Mouse (Mus musculus): Measurements from ENCODE around the gene Ino80d. TPM values are rescaled to one million over a fixed set of nuclear protein-coding genes. Genes with fewer than 3 reads are reported as not detected.

The Ino80d gene
- polyA plus RNA-seq, 1 experiment from 2014 or later = 9.1 TPM

GRCm38 (mm10) chr1:62919219-62919618, 195.2 kb downstream of the Ino80d start:
- Histone ChIP-seq H3K4me3 (ENCODE audit: low read length) (no peak overlapping the region), H3K27ac (ENCODE audit: low read depth, low read length) (no peak overlapping the region), H3K36me3 (ENCODE audit: control insufficient read depth, insufficient read depth, low read length) (no peaks in the 10 kb centered on the region), H3K27me3 (replicated peaks; ENCODE audit: control insufficient read depth, insufficient read depth, low read length) (no peaks in the 10 kb centered on the region), H3K4me2 (ENCODE audit: low read length) (no peak overlapping the region), H3K9me3 (ENCODE audit: control insufficient read depth, low read length) (no peaks in the 10 kb centered on the region), H3K4me1 (ENCODE audit: control insufficient read depth, insufficient read depth, low read depth, low read length) (no peaks in the 10 kb centered on the region), H3K9ac (ENCODE audit: low read depth, low read length) (no peak overlapping the region)
- no peak for ATAC-seq
- WGBS = 93% methylated on average over 6 of the region's 6 CpGs

- no peak overlapping the region for H3K4me2 ChIP-seq (ENCODE audit: low read length)
- H3K36me3 ChIP-seq (ENCODE audit: control insufficient read depth, insufficient read depth, low read length) = no peaks in the 10 kb centered on the region
- no peaks in the 10 kb centered on the region for H3K4me1 ChIP-seq (ENCODE audit: control insufficient read depth, insufficient read depth, low read depth, low read length)
- H3K27me3 ChIP-seq (replicated peaks; ENCODE audit: control insufficient read depth, insufficient read depth, low read length) = no peaks in the 10 kb centered on the region
- H3K9me3 ChIP-seq (ENCODE audit: control insufficient read depth, low read length) = no peaks in the 10 kb centered on the region
- no peak for ATAC-seq
- no peak overlapping the region for H3K27ac ChIP-seq (ENCODE audit: low read depth, low read length)
- 58% methylated on average over 9 of the region's 9 CpGs for WGBS
- no peak overlapping the region for H3K4me3 ChIP-seq (ENCODE audit: low read length)
- no peak overlapping the region for H3K9ac ChIP-seq (ENCODE audit: low read depth, low read length)
These were observed 197.9 kb downstream of the Ino80d start for GRCm38 (mm10) chr1:62916609-62917008.

- Histone ChIP-seq H3K9ac (ENCODE audit: low read depth, low read length) (no peak overlapping the region), H3K4me1 (ENCODE audit: control insufficient read depth, insufficient read depth, low read depth, low read length) (peaks cover 5% of the 10 kb centered on the region; the same call in 1 of the 2 replicates), H3K4me2 (ENCODE audit: low read length) (no peak overlapping the region), H3K9me3 (ENCODE audit: control insufficient read depth, low read length) (no peaks in the 10 kb centered on the region), H3K36me3 (ENCODE audit: control insufficient read depth, insufficient read depth, low read length) (no peaks in the 10 kb centered on the region), H3K4me3 (ENCODE audit: low read length) (no peak overlapping the region), H3K27ac (ENCODE audit: low read depth, low read length) (no peak overlapping the region), H3K27me3 (replicated peaks; ENCODE audit: control insufficient read depth, insufficient read depth, low read length) (no peaks in the 10 kb centered on the region)
- 75% methylated on average over 6 of the region's 6 CpGs for WGBS
- no peak for ATAC-seq
These were observed 200.0 kb downstream of the Ino80d start for GRCm38 (mm10) chr1:62914495-62914894.

DNA sequence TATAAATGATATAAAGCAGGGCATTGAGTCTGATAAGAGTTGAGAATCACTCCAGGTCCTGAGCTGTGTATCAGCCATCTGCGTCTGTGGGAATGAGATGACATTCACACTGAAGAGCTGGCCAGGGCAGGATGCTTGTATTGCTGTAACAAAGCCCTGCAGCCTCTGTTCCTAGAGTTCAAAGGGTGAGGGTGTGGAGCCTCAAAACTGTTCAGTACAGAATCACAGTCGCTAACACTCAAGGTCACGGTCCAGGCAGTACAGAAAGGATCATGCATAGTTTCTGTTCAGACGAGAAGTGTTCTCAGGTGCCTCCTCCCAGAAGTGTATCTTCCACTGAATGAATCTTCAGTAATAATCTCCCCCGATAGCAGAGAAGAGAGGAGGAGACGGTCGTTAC, 203.0 kb downstream of the Ino80d start:
- Histone ChIP-seq H3K9me3 (ENCODE audit: control insufficient read depth, low read length) (no peaks in the 10 kb centered on the region), H3K27ac (ENCODE audit: low read depth, low read length) (no peak overlapping the region), H3K9ac (ENCODE audit: low read depth, low read length) (no peak overlapping the region), H3K4me2 (ENCODE audit: low read length) (no peak overlapping the region), H3K27me3 (replicated peaks; ENCODE audit: control insufficient read depth, insufficient read depth, low read length) (no peaks in the 10 kb centered on the region), H3K36me3 (ENCODE audit: control insufficient read depth, insufficient read depth, low read length) (no peaks in the 10 kb centered on the region), H3K4me3 (ENCODE audit: low read length) (no peak overlapping the region), H3K4me1 (ENCODE audit: control insufficient read depth, insufficient read depth, low read depth, low read length) (peaks cover 5% of the 10 kb centered on the region; the same call in 1 of the 2 replicates)
- 39% methylated on average over 7 of the region's 7 CpGs for WGBS
- no peak for ATAC-seq

GRCm38 (mm10) chr1:62909126-62909525, 205.3 kb downstream of the Ino80d start:
- no peak for ATAC-seq
- no peaks in the 10 kb centered on the region for H3K9me3 ChIP-seq (ENCODE audit: control insufficient read depth, low read length)
- peaks cover 5% of the 10 kb centered on the region; the same call in 1 of the 2 replicates for H3K4me1 ChIP-seq (ENCODE audit: control insufficient read depth, insufficient read depth, low read depth, low read length)
- H3K9ac ChIP-seq (ENCODE audit: low read depth, low read length) = no peak overlapping the region
- H3K4me2 ChIP-seq (ENCODE audit: low read length) = no peak overlapping the region
- H3K27ac ChIP-seq (ENCODE audit: low read depth, low read length) = no peak overlapping the region
- no peaks in the 10 kb centered on the region for H3K27me3 ChIP-seq (replicated peaks; ENCODE audit: control insufficient read depth, insufficient read depth, low read length)
- no peak overlapping the region for H3K4me3 ChIP-seq (ENCODE audit: low read length)
- no peaks in the 10 kb centered on the region for H3K36me3 ChIP-seq (ENCODE audit: control insufficient read depth, insufficient read depth, low read length)
- 75% methylated on average over 5 of the region's 5 CpGs for WGBS

GRCm38 (mm10) chr1:62908508-62908907, 206.0 kb downstream of the Ino80d start:
- ATAC-seq = peak; percentile 48
- no peak overlapping the region for H3K4me2 ChIP-seq (ENCODE audit: low read length)
- no peak overlapping the region for H3K4me3 ChIP-seq (ENCODE audit: low read length)
- H3K27me3 ChIP-seq (replicated peaks; ENCODE audit: control insufficient read depth, insufficient read depth, low read length) = no peaks in the 10 kb centered on the region
- H3K9ac ChIP-seq (ENCODE audit: low read depth, low read length) = no peak overlapping the region
- H3K27ac ChIP-seq (ENCODE audit: low read depth, low read length) = no peak overlapping the region
- no peaks in the 10 kb centered on the region for H3K9me3 ChIP-seq (ENCODE audit: control insufficient read depth, low read length)
- no peaks in the 10 kb centered on the region for H3K36me3 ChIP-seq (ENCODE audit: control insufficient read depth, insufficient read depth, low read length)
- 47% methylated on average over 6 of the region's 6 CpGs for WGBS
- H3K4me1 ChIP-seq (ENCODE audit: control insufficient read depth, insufficient read depth, low read depth, low read length) = peaks cover 5% of the 10 kb centered on the region; the same call in 1 of the 2 replicates

Small RNAs within 50 kb of the gene (microRNA-seq; reads per million reads assigned to microRNA genes)
- gene Gm24557 = not detected
- not detected for gene Gm44468

Other genes with a start within 250 kb of the Ino80d start
- gene Eef1b2, start 62.2 kb upstream of the Ino80d start, polyA plus RNA-seq (2015; fragmentation: Nextera tagmentation; extraction: Ambion mirVana) = 433 and 454 TPM in 2 replicates
- 157 and 162 TPM in 2 replicates for gene Ndufs1, start 62.2 kb upstream of the Ino80d start, polyA plus RNA-seq (2015; fragmentation: Nextera tagmentation; extraction: Ambion mirVana)
- 0.86 and 1.0 TPM in 2 replicates for gene Gpr1, start 99.9 kb upstream of the Ino80d start, polyA plus RNA-seq (2015; fragmentation: Nextera tagmentation; extraction: Ambion mirVana)
- 28.7 and 36.3 TPM in 2 replicates for gene Zdbf2, start 158.6 kb upstream of the Ino80d start, polyA plus RNA-seq (2015; fragmentation: Nextera tagmentation; extraction: Ambion mirVana)

Data from hindbrain, embryonic 16.5 days (tissue).